Comparison of ENCODE assay signal across 20 mouse cellular contexts in genomic region chr1:38667892-38668291, GRCm38 (mm10). TPM values are rescaled to one million over a fixed set of nuclear protein-coding genes. Genes with fewer than 3 reads are reported as not detected.
A peak's percentile ranks its signal among the peaks of the same experiment; 100 is the strongest.
DNase-seq lines count a peak whose midpoint lies in the region; ATAC-seq and TF ChIP-seq lines count a peak whose summit lies in the region.
"Had no signal": no experiment of that assay in that cellular context is flagged by ENCODE, and none has a peak within 500 bp of the region (broad histone marks: within the 10 kb centered on the region; RNA-seq: fewer than 3 reads in every experiment).

No protein-coding gene starts in this region.

- H3K4me1 ChIP-seq in G1E (ENCODE audit: insufficient read depth, low read depth, low read length): peaks cover 49% of the 10 kb centered on the region
- H3K4me1 ChIP-seq in MEL (ENCODE audit: control insufficient read depth in 1 of 2, insufficient read depth in 2 of 2, low read length in 2 of 2): peaks cover 51 to 55% of the 10 kb centered on the region in 2 experiments
- H3K4me1 ChIP-seq in thymus, adult 2 months (replicated peaks; ENCODE audit: control insufficient read depth, insufficient read depth, low read length): peaks cover 12% of the 10 kb centered on the region
- H3K4me1 ChIP-seq: embryonic facial prominence, embryonic 10.5 days; embryonic facial prominence, embryonic 12.5 days; forebrain, embryonic 15.5 days had no signal

- WGBS in thymus, adult 2 months: 94% methylated on average over 9 of the region's 9 CpGs

- H3K9me3 ChIP-seq in G1E (replicated peaks): no peaks in the 10 kb centered on the region
- no peaks in the 10 kb centered on the region for H3K9me3 ChIP-seq in MEL (replicated peaks; ENCODE audit: insufficient read depth, low read length)
- H3K9me3 ChIP-seq: embryonic facial prominence, embryonic 10.5 days; embryonic facial prominence, embryonic 12.5 days; forebrain, embryonic 13.5 days; forebrain, embryonic 15.5 days had no signal

- H3K36me3 ChIP-seq in G1E (replicated peaks) (no peaks in the 10 kb centered on the region), MEL (ENCODE audit: control insufficient read depth in 1 of 2, insufficient read depth in 2 of 2, low read length in 2 of 2) (peaks cover 0 to 47% of the 10 kb centered on the region in 2 experiments; a peak in 2 of 4 replicates)
- H3K36me3 ChIP-seq in thymus, adult 2 months (ENCODE audit: control insufficient read depth, insufficient read depth, low read length): no peaks in the 10 kb centered on the region
- H3K36me3 ChIP-seq: embryonic facial prominence, embryonic 10.5 days; embryonic facial prominence, embryonic 12.5 days; forebrain, embryonic 15.5 days had no signal

- no peak for TF ChIP-seq CTCF in G1E (IDR thresholded peaks at IDR 0.05; ENCODE audit: low read depth, low read length)
- no peak for TF ChIP-seq CTCF in MEL (IDR thresholded peaks at IDR 0.05 in 2 of 3, conservative IDR thresholded peaks at IDR 0.05 in 1 of 3; ENCODE audit: control insufficient read depth in 1 of 3, insufficient read depth in 1 of 3, low read depth in 2 of 3, low read length in 3 of 3, poor library complexity in 1 of 3, severe bottlenecking in 1 of 3)
- TF ChIP-seq CTCF in thymus, adult 2 months (IDR thresholded peaks at IDR 0.05; ENCODE audit: borderline replicate concordance, control insufficient read depth, extremely low read depth, insufficient read depth, low read length, poor library complexity): no peak

- H3K79me2 ChIP-seq in MEL (ENCODE audit: control insufficient read depth, insufficient read depth, low read length, poor library complexity): peaks cover 21% of the 10 kb centered on the region

- ATAC-seq in G1E (ENCODE audit: extremely low read depth, insufficient number of reproducible peaks, low FRiP score, poor library complexity, severe bottlenecking): peak; percentile 57; the same call in 1 of the 2 replicates
- ATAC-seq: forebrain, embryonic 13.5 days; forebrain, embryonic 15.5 days; forebrain, postnatal 0 days; Patski had no signal

- TF ChIP-seq POLR2A in MEL (IDR thresholded peaks at IDR 0.05; ENCODE audit: control insufficient read depth in 1 of 2, insufficient read depth in 1 of 2, low read depth in 1 of 2, low read length in 2 of 2, poor library complexity in 1 of 2): no peak; a peak in 1 of 4 replicates
- TF ChIP-seq POLR2A in thymus, adult 2 months (IDR thresholded peaks at IDR 0.05; ENCODE audit: control insufficient read depth, extremely low read depth, insufficient read depth, low read length, poor library complexity): no peak

- H3K27ac ChIP-seq in MEL (ENCODE audit: control insufficient read depth, low read depth, low read length): peak overlapping the region; percentile 50
- H3K27ac ChIP-seq in thymus, adult 2 months (ENCODE audit: control insufficient read depth, insufficient read depth, low read length): no peak overlapping the region
- H3K27ac ChIP-seq: embryonic facial prominence, embryonic 10.5 days; embryonic facial prominence, embryonic 12.5 days; forebrain, embryonic 13.5 days; forebrain, embryonic 15.5 days had no signal

- DNase-seq in G1E (ENCODE audit: low spot score) (no peak), MEL (ENCODE audit: low read depth, low spot score) (peak; percentile 87), R1 (ENCODE audit: low read depth, low spot score) (peak; percentile 44)
- DNase-seq in thymus, adult 2 months: no peak
- no peak for DNase-seq in cerebellum, adult 11-12 months
- DNase-seq: adrenal gland, adult 2 months; adrenal gland, postnatal 10 days; adrenal gland, postnatal 25 days; cerebellum, adult 11 months; cerebellum, adult 2 months; cerebellum, adult 9-10 months; cerebellum, postnatal 10 days; cerebellum, postnatal 25 days; forebrain, postnatal 0 days had no signal

- peak overlapping the region; percentile 58 for H3K9ac ChIP-seq in MEL (ENCODE audit: control insufficient read depth, low read depth, low read length, poor library complexity, severe bottlenecking)
- H3K9ac ChIP-seq: embryonic facial prominence, embryonic 12.5 days; forebrain, embryonic 13.5 days; forebrain, embryonic 15.5 days; forebrain, postnatal 0 days had no signal

- H3K27me3 ChIP-seq in G1E (ENCODE audit: insufficient read depth, low read length) (peaks cover 13% of the 10 kb centered on the region), MEL (ENCODE audit: control insufficient read depth in 1 of 2, insufficient read depth in 2 of 2, low read length in 2 of 2) (no peaks in the 10 kb centered on the region)
- no peaks in the 10 kb centered on the region for H3K27me3 ChIP-seq in thymus, adult 2 months (ENCODE audit: control insufficient read depth, insufficient read depth, low read length)
- H3K27me3 ChIP-seq: embryonic facial prominence, embryonic 12.5 days; forebrain, embryonic 13.5 days; forebrain, embryonic 15.5 days had no signal

- H3K4me3 ChIP-seq in G1E (ENCODE audit: low read depth, low read length) (peak overlapping the region; percentile 20; the same call in 1 of the 2 replicates), MEL (ENCODE audit: control insufficient read depth in 1 of 2, insufficient read depth in 1 of 2, low read depth in 2 of 2, low read length in 2 of 2) (peak overlapping the region; percentile 49 to 54)
- no peak overlapping the region for H3K4me3 ChIP-seq in thymus, adult 2 months (ENCODE audit: control insufficient read depth, insufficient read depth, low read length)
- H3K4me3 ChIP-seq: embryonic facial prominence, embryonic 10.5 days; embryonic facial prominence, embryonic 12.5 days; forebrain, embryonic 13.5 days; forebrain, embryonic 15.5 days had no signal

- TF ChIP-seq RAD21 in MEL (IDR thresholded peaks at IDR 0.05; ENCODE audit: low read depth, low read length): no peak

- peak; percentile 39 to 61; a peak in 3 of 4 replicates for TF ChIP-seq EP300 in MEL (IDR thresholded peaks at IDR 0.05; ENCODE audit: low read depth in 1 of 2, low read length in 2 of 2)

TF ChIP-seq in MEL, 35 proteins besides CTCF, POLR2A, EP300 and RAD21:
- TF ChIP-seq TBP (IDR thresholded peaks at IDR 0.05; ENCODE audit: low read depth, low read length): peak; percentile 55; the same call in 1 of the 2 replicates
- TF ChIP-seq GATA1 (IDR thresholded peaks at IDR 0.05; ENCODE audit: low read depth, low read length): peak; percentile 74
- TF ChIP-seq E2F4 (IDR thresholded peaks at IDR 0.05; ENCODE audit: borderline replicate concordance, low read depth, low read length): no peak
- no peak for TF ChIP-seq CHD2 (IDR thresholded peaks at IDR 0.05; ENCODE audit: low read length)
- TF ChIP-seq ETS1 (IDR thresholded peaks at IDR 0.05; ENCODE audit: low read depth, low read length): peak; percentile 51; the same call in 1 of the 2 replicates
- 0 out of 2 replicates have a peak, but pooled peaks have one; percentile 29 for TF ChIP-seq RCOR1 (IDR thresholded peaks at IDR 0.05; ENCODE audit: low read depth, low read length)
- TF ChIP-seq MXI1 (IDR thresholded peaks at IDR 0.05; ENCODE audit: low read depth, low read length): peak; percentile 37; the same call in 1 of the 2 replicates
- peak; percentile 81 for TF ChIP-seq ELF1 (IDR thresholded peaks at IDR 0.05; ENCODE audit: low read depth, low read length)
- TF ChIP-seq CHD1 (IDR thresholded peaks at IDR 0.05; ENCODE audit: low read depth, low read length): no peak
- TF ChIP-seq BHLHE40 (IDR thresholded peaks at IDR 0.05; ENCODE audit: borderline replicate concordance, low read depth, low read length): 0 out of 2 replicates have a peak, but pooled peaks have one; percentile 15
- peak; percentile 36; the same call in 1 of the 2 replicates for TF ChIP-seq TCF12 (IDR thresholded peaks at IDR 0.05; ENCODE audit: low read depth, low read length)
- TF ChIP-seq MYC (IDR thresholded peaks at IDR 0.05; ENCODE audit: low read depth, low read length): peak; percentile 79; the same call in 1 of the 2 replicates
- peak; percentile 27; the same call in 1 of the 2 replicates for TF ChIP-seq NELFE (IDR thresholded peaks at IDR 0.05; ENCODE audit: low read depth, low read length)
- TF ChIP-seq MAX (IDR thresholded peaks at IDR 0.05; ENCODE audit: low read length): no peak; the same call in 1 of the 2 replicates
- TF ChIP-seq MAZ (IDR thresholded peaks at IDR 0.05; ENCODE audit: low read depth, low read length): 0 out of 2 replicates have a peak, but pooled peaks have one; percentile 9

RNA-seq across cellular contexts. Expression of gene Aff3, which starts 3.1 kb away (rescaled TPM):
- total RNA-seq in G1E (2014; fragmentation: Nextera tagmentation) (3.3 and 6.3 TPM in 2 replicates), G1E (2017) (2.3 and 2.5 TPM in 2 replicates), MEL (2012; rRNA removed) (25.4 TPM in 2 replicates)
- polyA plus RNA-seq in G1E (2012) (6.9 and 8.0 TPM in 2 replicates), MEL (2012; ENCODE audit: insufficient read depth in 1 of 2, insufficient read length in 2 of 2, low read depth in 1 of 2, low replicate concordance in 2 of 2, missing spikeins in 1 of 2) (10 to 100 TPM; 18.5 to 41.1 TPM)
- 39.6 and 57.2 TPM in 2 replicates for polyA plus RNA-seq in thymus, adult 2 months (2012; rRNA removed)
- polyA plus RNA-seq: C2C12 had no signal

Comparison
In these comparisons a context has a peak if more than half of its experiments do, and no peak if none do; other contexts are left out.
1. DNase-seq: peak in MEL (single experiment) and R1 (single experiment); none in G1E (single experiment), thymus, adult 2 months (single experiment) and cerebellum, adult 11-12 months (single experiment).